Mouse (Mus musculus) small intestine, adult 2 months (tissue): ENCODE measurements at regions not wholly inside any gene's neighbourhood (a gene's known extent, or its start where the extent isn't known, plus 50 kb on each side); places are given as distances from the start of the nearest gene placed in this dataset.

ENCODE experiments used
- CTCF ChIP-seq: fragments of 200-500 bp; IDR thresholded peaks from 2 replicates; pipeline ENCODE4 v1.5.1; 2012; ENCODE audit warnings: low read depth, mild to moderate bottlenecking, control low read depth, inconsistent platforms, low read length, moderate library complexity, mixed read lengths; ENCODE audit not compliant: insufficient replicate concordance, insufficient read length; ENCODE audit errors: extremely low read depth
- POLR2A ChIP-seq: fragments of 200-500 bp; IDR thresholded peaks from 2 replicates; pipeline ENCODE4 v1.6.1; 2012; ENCODE audit warnings: low read depth, mild to moderate bottlenecking, control low read depth, inconsistent platforms, low read length, moderate library complexity

- TF ChIP-seq POLR2A (no peak), CTCF (no peak)
These were observed 280.0 kb upstream of the Prickle1 start for GRCm38 (mm10) chr15:93875685-93876084.
